Mouse (Mus musculus) thymus, adult 2 months (tissue): Measurements from ENCODE around the gene Hbb-bh2. TPM values are rescaled to one million over a fixed set of nuclear protein-coding genes. Genes with fewer than 3 reads are reported as not detected.
"Not testable (repeated sequence)": the region's sequence is repeated elsewhere in the genome, so short reads cannot be mapped to it uniquely, and the experiment has no call there.

Experiments used
- DNase-seq: peaks from one replicate; pipeline ENCODE4 v3.0.0; 2021
- H3K27ac ChIP-seq: fragments of 200-500 bp; 2 replicates; pipeline ENCODE4 v1.5.1; 2012; ENCODE audit warnings: low read length, control low read depth; ENCODE audit not compliant: control insufficient read depth, insufficient read depth
- H3K27me3 ChIP-seq: fragments of 200-500 bp; 2 replicates; pipeline ENCODE4 v1.6.1; 2012; ENCODE audit warnings: mild to moderate bottlenecking, low read length, moderate library complexity, mixed read lengths; ENCODE audit not compliant: control insufficient read depth, insufficient read depth
- H3K36me3 ChIP-seq: fragments of 200-500 bp; 2 replicates; pipeline ENCODE4 v1.6.1; 2012; ENCODE audit warnings: mild to moderate bottlenecking, low read length, moderate library complexity; ENCODE audit not compliant: control insufficient read depth, insufficient read depth
- H3K4me1 ChIP-seq: fragments of 200-500 bp; replicated peaks from 2 replicates; pipeline ENCODE4 v1.6.1; 2012; ENCODE audit warnings: low read length; ENCODE audit not compliant: control insufficient read depth, insufficient read depth
- H3K4me3 ChIP-seq: fragments of 200-500 bp; 2 replicates; pipeline ENCODE4 v1.5.1; 2012; ENCODE audit warnings: mild to moderate bottlenecking, low read length, control low read depth, moderate library complexity; ENCODE audit not compliant: control insufficient read depth, insufficient read depth
- CTCF ChIP-seq: fragments of 200-500 bp; IDR thresholded peaks from 2 replicates; pipeline ENCODE4 v1.5.1; 2012; ENCODE audit warnings: mild to moderate bottlenecking, control low read depth, low read length, moderate library complexity, borderline replicate concordance; ENCODE audit not compliant: control insufficient read depth, poor library complexity, insufficient read depth; ENCODE audit errors: extremely low read depth
- POLR2A ChIP-seq: fragments of 200-500 bp; IDR thresholded peaks from 2 replicates; pipeline ENCODE4 v1.6.1; 2012; ENCODE audit warnings: mild to moderate bottlenecking, low read length, control low read depth, moderate library complexity; ENCODE audit not compliant: control insufficient read depth, poor library complexity, insufficient read depth; ENCODE audit errors: extremely low read depth
- WGBS: fragments of 180-500 bp; shearing (Covaris S2); methylation state at CpG from one replicate; pipeline ENCODE4 v1.1.7; 2018; 5-methylcytosine and 5-hydroxymethylcytosine counted together
- polyA plus RNA-seq: library from polyadenylated mRNA; depleted of rRNA; stranded (reverse); fragments of >200 nt; gene quantifications from 2 replicates; pipeline ENCODE4 v1.2.3, GENCODE M21; 2012

Hbb-bh2 gene
- polyA plus RNA-seq, 1 experiment: not detected

DNA sequence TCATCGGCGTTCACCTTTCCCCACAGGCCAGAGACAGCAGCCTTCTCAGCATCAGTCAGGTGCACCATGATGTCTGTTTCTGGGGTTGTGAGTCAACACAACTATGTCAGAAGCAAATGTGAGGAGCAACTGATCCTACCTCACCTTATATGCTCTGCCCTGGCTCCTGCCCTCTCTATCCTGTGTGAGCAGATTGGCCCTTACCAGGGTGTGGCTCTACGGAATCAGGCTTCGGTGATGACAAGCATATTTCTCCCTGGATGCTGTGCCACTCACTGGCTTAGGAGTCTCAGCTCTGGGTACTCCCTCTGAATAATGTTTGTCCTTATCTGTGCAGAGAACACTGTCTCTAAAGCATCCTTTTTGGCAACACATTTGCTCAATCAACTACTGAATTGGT, 12.5 kb downstream of the Hbb-bh2 start, which contains the start of gene Hbb-bs:
Gene Hbb-bs, minus strand, starts transcription at position 289 of the 400 bp plus-strand sequence.
- 97% methylated on average over 4 of the region's 4 CpGs for WGBS

DNA sequence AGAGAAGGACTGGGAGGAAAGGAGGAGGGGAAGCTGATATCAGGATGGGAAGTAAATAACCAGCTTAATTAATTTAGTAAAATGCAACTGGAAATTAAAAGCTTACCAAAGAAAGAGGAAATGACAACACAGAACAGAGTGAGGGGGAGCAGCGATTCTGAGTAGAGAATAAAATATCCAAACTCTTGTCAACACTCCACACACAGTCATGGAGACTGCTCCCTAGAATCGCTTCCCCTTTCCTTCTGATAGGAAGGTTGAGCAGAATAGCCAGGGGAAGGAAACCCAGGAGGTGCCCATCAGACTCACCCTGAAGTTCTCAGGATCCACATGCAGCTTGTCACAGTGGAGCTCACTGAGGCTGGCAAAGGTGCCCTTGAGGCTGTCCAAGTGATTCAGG, 13.2 kb downstream of the Hbb-bh2 start:
- not testable (repeated sequence) for H3K27me3 ChIP-seq, H3K4me3 ChIP-seq, H3K27ac ChIP-seq, H3K4me1 ChIP-seq, DNase-seq, H3K36me3 ChIP-seq
- no CpG with 5 or more reads among the region's 2 CpGs for WGBS

More for the DNA sequence above, 12.5 kb downstream of the Hbb-bh2 start, which contains the start of gene Hbb-bs:
- no peak for DNase-seq
- no peaks in the 10 kb centered on the region for H3K27me3 ChIP-seq
- no peaks in the 10 kb centered on the region for H3K4me1 ChIP-seq
- no peak for TF ChIP-seq CTCF
- no peak for TF ChIP-seq POLR2A
- no peak within 1 kb of the TSS for H3K27ac ChIP-seq
- no peak within 1 kb of the TSS for H3K4me3 ChIP-seq
- H3K36me3 ChIP-seq: no peaks in the 10 kb centered on the region

DNA sequence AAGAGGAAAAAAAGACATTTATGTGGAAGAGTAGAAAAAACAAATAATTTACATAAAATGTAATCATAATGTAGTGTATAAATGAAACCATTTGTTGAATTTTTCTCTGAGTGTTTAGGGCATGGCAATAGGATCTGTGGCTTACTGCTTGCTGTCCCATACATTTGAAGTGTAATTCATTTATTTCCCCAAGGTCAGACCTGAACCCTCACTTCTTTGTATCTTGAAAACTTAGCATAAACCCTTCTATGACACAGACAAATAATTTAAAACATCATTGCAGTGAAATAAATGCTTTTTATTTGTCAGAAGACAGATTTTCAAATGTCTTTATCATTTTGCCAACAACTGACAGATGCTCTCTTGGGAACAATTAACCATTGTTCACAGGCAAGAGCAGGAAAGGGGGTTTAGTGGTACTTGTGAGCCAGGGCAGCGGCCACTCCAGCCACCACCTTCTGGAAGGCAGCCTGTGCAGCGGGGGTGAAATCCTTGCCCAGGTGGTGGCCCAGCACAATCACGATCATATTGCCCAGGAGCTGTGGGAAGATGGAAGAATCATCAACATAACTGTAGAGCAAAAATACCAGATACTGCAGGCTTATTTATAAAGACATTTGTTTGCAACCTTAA, 13.9 kb downstream of the Hbb-bh2 start:
- DNase-seq: no peak
- no peaks in the 10 kb centered on the region for H3K4me1 ChIP-seq
- H3K4me3 ChIP-seq: no peak overlapping the region
- WGBS: 87% methylated on average over 3 of the region's 3 CpGs
- H3K36me3 ChIP-seq: no peaks in the 10 kb centered on the region
- H3K27ac ChIP-seq: no peak overlapping the region
- no peak for TF ChIP-seq POLR2A
- TF ChIP-seq CTCF: no peak
- H3K27me3 ChIP-seq: no peaks in the 10 kb centered on the region

DNA sequence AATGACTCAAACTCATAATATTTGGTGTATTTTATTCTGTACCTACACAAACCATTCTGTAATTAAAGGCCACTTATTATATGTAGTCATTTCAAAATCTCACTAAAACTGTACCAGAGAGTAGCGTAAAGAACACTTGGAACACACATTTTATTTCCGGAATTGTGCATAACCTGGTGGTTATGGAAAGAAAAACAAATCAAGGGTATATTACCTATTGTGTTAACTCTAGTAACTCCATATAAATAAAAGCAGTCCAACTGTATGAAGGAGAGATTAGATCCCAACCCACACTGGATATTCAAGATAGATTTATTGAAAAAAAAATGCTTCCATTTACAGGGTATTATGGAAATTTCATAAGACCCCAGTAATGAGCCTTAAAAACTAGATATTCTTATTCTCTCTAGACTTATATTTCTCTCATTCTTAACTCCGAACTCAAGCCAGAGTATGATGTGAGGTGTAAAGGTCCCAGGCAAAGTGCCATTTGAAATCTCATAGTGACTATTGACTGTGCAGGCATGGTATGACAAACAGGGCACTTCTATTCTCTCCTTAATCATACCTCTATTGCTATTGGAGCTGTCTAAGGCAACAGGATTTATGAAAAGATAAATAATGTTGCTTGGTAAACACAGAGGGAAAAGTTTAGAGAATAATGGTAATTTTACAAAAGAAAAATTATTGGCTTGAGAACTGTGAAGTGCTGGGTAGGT, 14.6 kb downstream of the Hbb-bh2 start:
- TF ChIP-seq POLR2A: no peak
- no peak for TF ChIP-seq CTCF
- WGBS: 95% methylated on average over 3 of the region's 3 CpGs
- H3K4me1 ChIP-seq: no peaks in the 10 kb centered on the region
- H3K36me3 ChIP-seq: no peaks in the 10 kb centered on the region
- no peak for DNase-seq
- H3K4me3 ChIP-seq: no peak overlapping the region
- no peaks in the 10 kb centered on the region for H3K27me3 ChIP-seq
- no peak overlapping the region for H3K27ac ChIP-seq

DNA sequence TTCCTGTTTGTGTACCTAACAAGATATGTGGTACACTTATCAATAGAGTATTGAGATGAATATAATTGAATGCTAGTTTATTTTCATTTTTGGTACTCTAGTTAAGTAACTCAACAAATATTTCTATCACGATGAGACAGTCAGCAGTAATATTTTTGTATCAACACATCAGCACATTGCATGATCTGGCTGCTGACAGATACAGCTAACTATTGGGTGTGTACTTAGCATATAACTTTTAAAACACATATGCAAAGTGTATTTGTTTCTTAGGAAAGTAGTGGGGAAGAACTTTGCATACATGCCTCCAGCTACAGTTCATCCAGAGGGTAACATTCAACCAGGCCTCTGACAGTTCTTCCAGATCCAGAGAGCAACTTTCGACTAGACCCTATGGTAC, 15.7 kb downstream of the Hbb-bh2 start:
- no peak for TF ChIP-seq POLR2A
- TF ChIP-seq CTCF: no peak
- no peak for DNase-seq
- no peaks in the 10 kb centered on the region for H3K36me3 ChIP-seq
- no peaks in the 10 kb centered on the region for H3K27me3 ChIP-seq
- no peak overlapping the region for H3K27ac ChIP-seq
- WGBS: 90% methylated on average over 2 of the region's 2 CpGs
- H3K4me1 ChIP-seq: no peaks in the 10 kb centered on the region
- no peak overlapping the region for H3K4me3 ChIP-seq

DNA sequence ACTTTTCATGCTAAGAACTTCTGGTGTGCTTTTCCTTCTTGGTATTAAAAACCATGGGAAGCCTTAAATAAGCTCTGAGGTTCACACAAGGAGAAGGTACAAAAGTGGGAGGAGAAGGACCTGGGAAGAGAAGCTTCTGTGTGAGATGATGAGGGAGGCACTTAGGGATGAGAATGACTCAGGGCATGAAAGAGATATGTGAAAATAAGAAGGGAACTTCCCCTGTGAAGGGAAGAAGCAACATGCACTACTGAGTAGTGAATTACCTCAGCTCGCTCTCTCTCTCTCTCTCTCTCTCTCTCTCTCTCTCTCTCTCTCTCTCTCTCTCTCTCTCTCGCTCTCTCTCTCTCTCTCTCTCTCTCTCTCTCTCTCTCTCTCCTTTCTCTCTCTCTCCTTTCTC, 25.2 kb downstream of the Hbb-bh2 start:
- not testable (repeated sequence) for H3K4me1 ChIP-seq, H3K36me3 ChIP-seq, H3K27ac ChIP-seq, H3K4me3 ChIP-seq, H3K27me3 ChIP-seq, DNase-seq
- 75% methylated on average over 1 of the region's 2 CpGs for WGBS

DNA sequence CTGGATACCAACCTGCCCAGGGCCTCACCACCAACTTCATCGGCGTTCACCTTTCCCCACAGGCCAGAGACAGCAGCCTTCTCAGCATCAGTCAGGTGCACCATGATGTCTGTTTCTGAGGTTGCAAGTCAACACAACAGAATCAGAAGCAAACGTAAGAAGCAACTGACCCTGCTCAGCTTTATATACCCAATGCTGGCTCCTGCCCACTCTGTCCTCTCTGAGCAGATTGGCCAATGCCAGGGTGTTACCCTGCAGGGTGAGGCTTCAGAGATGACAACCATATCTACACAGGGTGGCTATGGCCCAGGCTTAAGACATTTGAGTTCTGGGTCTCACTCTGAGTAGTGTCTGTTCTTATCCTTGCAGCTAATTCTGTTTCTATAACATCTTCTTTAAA, 26.6 kb downstream of the Hbb-bh2 start, which contains the start of gene Hbb-bt:
Gene Hbb-bt, minus strand, starts transcription at position 231 of the 400 bp plus-strand sequence.
- 89% methylated on average over 3 of the region's 3 CpGs for WGBS
- H3K4me1 ChIP-seq: no peaks in the 10 kb centered on the region
- no peaks in the 10 kb centered on the region for H3K36me3 ChIP-seq
- no peak within 1 kb of the TSS for H3K27ac ChIP-seq
- H3K4me3 ChIP-seq: no peak within 1 kb of the TSS
- no peak for DNase-seq
- no peaks in the 10 kb centered on the region for H3K27me3 ChIP-seq
- TF ChIP-seq POLR2A (no peak), CTCF (no peak)

DNA sequence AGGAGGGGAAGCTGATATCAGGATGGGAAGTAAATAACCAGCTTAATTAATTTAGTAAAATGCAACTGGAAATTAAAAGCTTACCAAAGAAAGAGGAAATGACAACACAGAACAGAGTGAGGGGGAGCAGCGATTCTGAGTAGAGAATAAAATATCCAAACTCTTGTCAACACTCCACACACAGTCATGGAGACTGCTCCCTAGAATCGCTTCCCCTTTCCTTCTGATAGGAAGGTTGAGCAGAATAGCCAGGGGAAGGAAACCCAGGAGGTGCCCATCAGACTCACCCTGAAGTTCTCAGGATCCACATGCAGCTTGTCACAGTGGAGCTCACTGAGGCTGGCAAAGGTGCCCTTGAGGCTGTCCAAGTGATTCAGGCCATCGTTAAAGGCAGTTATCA, 27.2 kb downstream of the Hbb-bh2 start:
- not testable (repeated sequence) for H3K27ac ChIP-seq, H3K4me1 ChIP-seq, DNase-seq, H3K36me3 ChIP-seq, H3K4me3 ChIP-seq, H3K27me3 ChIP-seq
- WGBS: no CpG with 5 or more reads among the region's 3 CpGs
